Mouse (Mus musculus): Measurements from ENCODE around the gene Eln.

Gene Eln

GRCm38 (mm10) chr5:134684398-134684797, 62.7 kb downstream of the Eln start:
- no peak for DNase-seq (ENCODE audit: low spot score)

DNA sequence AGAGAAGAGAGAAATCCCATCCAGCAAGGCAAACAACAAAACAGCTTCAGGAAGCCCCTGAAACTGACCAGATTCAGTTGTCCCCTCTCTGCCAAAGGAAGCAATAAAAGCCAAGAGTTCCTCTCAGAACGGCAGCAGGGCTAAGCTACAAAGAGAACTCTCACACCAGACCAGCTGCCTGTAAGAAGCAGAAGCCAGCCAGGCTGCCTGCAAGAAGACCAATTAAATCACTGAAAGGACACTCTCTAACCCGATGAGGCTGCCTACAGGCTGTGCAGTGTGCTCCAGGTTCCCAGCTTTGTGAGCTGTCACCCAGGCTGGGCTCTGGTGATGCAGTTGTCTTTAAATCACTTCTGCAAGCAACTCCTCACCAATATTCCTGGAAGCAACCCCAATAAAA, 63.3 kb downstream of the Eln start:
- DNase-seq (ENCODE audit: low spot score), result no peak

DNA sequence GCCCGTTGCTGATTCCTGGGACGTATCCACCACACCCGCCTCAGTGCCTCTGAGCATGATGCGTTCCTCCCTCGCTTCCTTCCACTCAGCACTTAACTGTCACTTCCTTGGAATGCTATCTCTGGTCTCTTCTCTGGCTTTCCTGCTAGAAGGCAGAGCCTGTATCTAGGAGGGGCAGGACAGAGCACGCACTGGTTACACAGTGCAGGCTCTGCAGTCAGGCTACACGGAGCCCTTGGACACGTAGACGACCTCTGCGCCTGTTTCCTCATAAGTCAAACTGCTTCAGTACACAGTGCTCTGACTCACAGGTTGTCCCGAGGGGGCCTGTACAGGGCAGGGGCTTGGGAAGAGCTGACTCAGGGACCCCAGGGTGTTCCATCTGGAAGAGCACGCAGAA, 66.9 kb downstream of the Eln start:
- no peak for DNase-seq (ENCODE audit: low spot score)

DNA sequence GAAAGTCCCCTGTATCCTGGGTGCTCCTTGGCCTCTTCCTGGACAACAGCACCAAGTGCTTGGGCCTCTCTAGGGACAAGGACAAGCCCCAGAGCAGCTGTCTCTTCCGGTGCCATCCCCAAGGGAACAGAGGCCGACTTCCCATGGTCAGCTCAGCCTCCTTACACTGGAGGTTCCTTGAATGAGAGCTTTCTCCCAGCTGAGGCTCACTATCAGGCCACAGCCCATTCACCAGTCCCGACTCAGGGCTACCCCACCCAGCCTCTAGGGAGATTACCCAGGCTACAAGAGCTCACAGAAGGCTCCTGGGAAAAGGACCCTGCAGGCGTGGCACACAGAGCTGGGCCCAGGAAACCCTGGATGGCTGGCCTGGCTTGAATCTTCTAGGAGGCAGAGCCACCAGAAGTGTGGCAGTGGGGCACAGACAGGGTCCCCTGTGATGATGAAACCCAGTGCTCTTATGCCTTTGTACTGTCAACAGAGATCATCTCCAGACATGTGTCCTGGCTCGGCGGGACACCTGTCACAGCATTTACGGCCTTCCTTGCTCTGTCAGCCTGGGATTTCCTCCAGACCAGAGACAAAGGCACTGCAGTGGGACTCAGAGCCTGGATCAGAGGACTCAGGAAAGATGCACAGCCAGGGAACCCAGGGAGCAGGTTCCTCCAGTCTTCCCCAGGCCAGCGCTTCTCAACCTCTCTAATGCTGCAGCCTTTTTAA, 68.1 kb downstream of the Eln start:
- no peak for DNase-seq (ENCODE audit: low spot score)

- DNase-seq (ENCODE audit: low spot score), result peak; percentile 15
Measured at GRCm38 (mm10) chr5:134678031-134678430, 69.1 kb downstream of the Eln start.

GRCm38 (mm10) chr5:134677491-134677890, 69.6 kb downstream of the Eln start:
- DNase-seq (ENCODE audit: low spot score), result no peak

- DNase-seq (ENCODE audit: low spot score), result peak; percentile 44
Measured at GRCm38 (mm10) chr5:134675956-134676759, 71.0 kb downstream of the Eln start.

DNA sequence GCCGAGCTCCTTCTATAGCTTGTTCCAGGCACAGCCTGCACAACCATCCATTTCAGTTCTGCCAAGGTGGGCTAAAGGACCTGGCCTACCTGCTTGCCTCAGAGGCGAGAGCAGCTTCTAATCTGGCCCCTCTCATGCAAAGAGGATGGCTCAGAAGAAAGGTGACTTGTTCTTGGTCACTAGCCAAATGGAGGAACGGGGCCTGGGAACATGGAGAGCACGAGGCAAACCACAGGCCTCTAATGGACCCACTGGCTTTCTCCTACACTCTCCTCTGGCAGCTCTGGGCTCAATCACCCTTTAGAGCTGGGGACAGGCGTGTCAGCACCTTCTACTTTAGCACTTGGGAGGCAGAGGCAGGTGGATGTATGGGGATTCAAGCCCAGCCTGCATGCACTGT, 72.1 kb downstream of the Eln start:
- no peak for DNase-seq (ENCODE audit: low spot score)

DNA sequence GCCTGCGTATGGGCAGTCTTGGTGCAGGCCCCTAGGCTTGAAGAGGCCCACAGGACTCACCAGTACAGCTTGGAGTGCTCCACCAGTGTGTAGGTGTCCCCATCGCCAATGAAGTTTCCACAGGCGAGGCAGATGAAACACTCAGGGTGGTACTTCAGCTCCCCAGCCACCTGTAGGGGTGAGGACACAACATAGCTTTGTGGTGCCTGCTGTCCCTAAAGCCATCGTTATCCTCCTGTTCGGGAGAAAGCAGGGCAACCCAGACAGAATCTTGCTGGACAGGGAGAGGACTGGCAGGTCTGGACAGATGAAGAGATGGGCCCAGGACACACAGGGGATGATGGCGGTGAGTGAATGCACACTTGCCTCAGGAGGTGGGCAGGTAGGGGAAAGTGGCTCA, 74.5 kb downstream of the Eln start:
- no peak for DNase-seq (ENCODE audit: low spot score)

DNA sequence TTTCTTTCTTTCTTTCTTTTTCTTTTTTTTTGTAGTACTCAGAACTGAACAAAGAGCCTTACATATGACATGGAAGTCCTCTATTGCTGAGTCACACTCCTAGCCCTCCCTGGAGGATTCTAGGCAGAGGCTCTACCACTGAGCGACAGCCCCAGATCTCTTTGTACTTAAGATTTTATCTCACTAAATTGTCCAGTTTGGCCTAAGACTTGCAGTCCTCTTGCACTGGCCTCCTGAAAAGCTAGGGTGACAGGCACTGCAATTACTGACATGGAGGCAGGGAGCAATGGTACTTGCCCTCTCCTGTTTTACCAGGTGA, 75.0 kb downstream of the Eln start:
- no peak for DNase-seq (ENCODE audit: low spot score)

- DNase-seq (ENCODE audit: low spot score), result no peak
Measured at GRCm38 (mm10) chr5:134671335-134672197, 75.6 kb downstream of the Eln start.

- no peak for DNase-seq (ENCODE audit: low spot score)
Measured at GRCm38 (mm10) chr5:134669001-134669708, 78.0 kb downstream of the Eln start.

DNA sequence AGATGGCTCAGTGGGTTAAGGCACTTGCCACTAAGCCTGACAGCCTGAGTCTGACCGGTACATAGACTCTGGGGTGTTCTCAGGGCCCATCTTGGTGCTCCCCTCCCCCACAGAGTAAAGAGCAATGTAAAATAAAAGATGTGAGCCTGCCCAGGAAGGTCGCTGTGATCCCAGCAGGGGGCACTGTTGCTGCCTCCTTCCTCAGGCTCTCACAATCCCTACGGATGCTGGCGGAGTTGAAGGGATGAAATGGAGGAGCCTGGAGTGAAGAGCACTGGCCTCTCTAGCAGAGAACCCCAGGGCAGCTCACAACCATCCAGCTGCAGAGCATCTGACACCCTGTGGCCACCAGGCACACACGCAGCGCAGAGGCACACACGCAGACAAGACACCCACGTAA, 78.6 kb downstream of the Eln start:
- DNase-seq (ENCODE audit: low spot score), result no peak

DNA sequence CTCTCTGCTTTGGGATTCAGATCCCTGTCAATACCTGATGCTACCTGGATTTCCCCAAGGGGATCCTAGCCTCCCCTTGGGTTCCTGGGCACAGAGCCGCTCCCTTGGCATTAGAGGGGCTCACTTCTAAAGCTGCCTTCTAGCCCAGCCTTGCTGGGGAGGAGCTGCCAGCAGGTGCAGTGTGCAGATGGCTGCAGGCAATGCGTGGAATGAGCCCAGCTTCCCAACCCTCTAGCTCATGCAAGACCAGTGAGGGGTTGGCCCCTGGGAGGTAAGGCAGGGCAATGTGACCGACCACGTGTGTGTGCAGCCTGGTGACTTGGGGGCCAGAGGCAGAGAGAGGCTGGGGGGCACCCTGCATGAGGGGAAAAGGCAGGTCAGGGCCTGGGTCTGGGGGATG, 90.4 kb downstream of the Eln start:
- DNase-seq (ENCODE audit: low spot score), result no peak
